Mouse (Mus musculus): ENCODE results near the gene Fgl2. TPM values are rescaled to one million over a fixed set of nuclear protein-coding genes. Genes with fewer than 3 reads are reported as not detected.
A peak's percentile ranks its signal among the peaks of the same experiment; 100 is the strongest.
"Not testable (repeated sequence)": the region's sequence is repeated elsewhere in the genome, so short reads cannot be mapped to it uniquely, and the experiment has no call there.

Gene Fgl2
- polyA plus RNA-seq (2016; fragmentation: Nextera tagmentation; extraction: Ambion mirVana) = 5.6 and 5.7 TPM in 2 replicates

DNA sequence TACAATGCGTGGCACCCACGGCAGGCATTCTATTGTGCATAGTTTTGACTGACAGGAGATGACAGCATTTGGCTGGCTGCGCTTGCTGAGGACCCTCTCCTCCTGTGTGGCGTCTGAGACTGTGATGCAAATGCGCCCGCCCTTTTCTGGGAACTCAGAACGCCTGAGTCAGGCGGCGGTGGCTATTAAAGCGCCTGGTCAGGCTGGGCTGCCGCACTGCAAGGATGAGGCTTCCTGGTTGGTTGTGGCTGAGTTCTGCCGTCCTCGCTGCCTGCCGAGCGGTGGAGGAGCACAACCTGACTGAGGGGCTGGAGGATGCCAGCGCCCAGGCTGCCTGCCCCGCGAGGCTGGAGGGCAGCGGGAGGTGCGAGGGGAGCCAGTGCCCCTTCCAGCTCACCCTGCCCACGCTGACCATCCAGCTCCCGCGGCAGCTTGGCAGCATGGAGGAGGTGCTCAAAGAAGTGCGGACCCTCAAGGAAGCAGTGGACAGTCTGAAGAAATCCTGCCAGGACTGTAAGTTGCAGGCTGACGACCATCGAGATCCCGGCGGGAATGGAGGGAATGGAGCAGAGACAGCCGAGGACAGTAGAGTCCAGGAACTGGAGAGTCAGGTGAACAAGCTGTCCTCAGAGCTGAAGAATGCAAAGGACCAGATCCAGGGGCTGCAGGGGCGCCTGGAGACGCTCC is at the start of gene Fgl2:
TSS of gene Fgl2 (plus strand) at position 150 of the 687 bp plus-strand sequence.
- 4% methylated on average over 31 of the region's 31 CpGs for WGBS
- H3K27me3 ChIP-seq = no peaks in the 10 kb centered on the region
- no peaks in the 10 kb centered on the region for H3K9me3 ChIP-seq (replicated peaks)
- no peaks in the 10 kb centered on the region for H3K36me3 ChIP-seq
- H3K4me2 ChIP-seq (replicated peaks) = peak within 1 kb of the TSS; percentile 90
- peaks cover 3% of the 10 kb centered on the region; the same call in 1 of the 2 replicates for H3K4me1 ChIP-seq
- ATAC-seq (ENCODE audit: low FRiP score) = peak; percentile 96
- peak within 1 kb of the TSS; percentile 48 for H3K4me3 ChIP-seq
- H3K27ac ChIP-seq = no peak within 1 kb of the TSS
- H3K9ac ChIP-seq = peak within 1 kb of the TSS; percentile 67

DNA sequence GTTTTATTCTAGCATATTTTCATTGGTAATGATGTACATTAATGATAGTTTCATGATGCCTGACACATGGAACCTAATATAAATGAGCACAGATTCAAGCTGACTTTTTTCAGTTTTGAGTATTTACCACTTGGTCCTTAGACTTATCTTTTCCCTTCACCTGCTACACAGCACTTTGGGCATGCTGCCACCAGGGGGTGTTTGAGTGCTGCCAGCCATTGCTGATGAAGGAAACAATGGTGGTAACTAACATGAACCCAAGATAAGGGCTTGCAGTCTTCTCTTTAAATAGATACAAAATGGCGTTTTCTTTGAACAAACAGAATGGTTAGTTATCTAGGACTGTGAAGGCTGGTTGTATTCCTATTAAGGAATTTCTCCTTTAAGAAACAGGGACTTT is 45.9 kb upstream of the Fgl2 start:
- ATAC-seq (ENCODE audit: low FRiP score) = 0 out of 2 replicates have a peak, but pooled peaks have one; percentile 56
- no peak overlapping the region for H3K9ac ChIP-seq
- 34% methylated on average over 1 of the region's 1 CpGs for WGBS
- no peak overlapping the region for H3K27ac ChIP-seq
- no peaks in the 10 kb centered on the region for H3K36me3 ChIP-seq
- H3K9me3 ChIP-seq (replicated peaks) = no peaks in the 10 kb centered on the region
- no peak overlapping the region for H3K4me2 ChIP-seq (replicated peaks)
- H3K27me3 ChIP-seq = no peaks in the 10 kb centered on the region
- no peak overlapping the region for H3K4me3 ChIP-seq
- peaks cover 10% of the 10 kb centered on the region; the same call in 1 of the 2 replicates for H3K4me1 ChIP-seq

DNA sequence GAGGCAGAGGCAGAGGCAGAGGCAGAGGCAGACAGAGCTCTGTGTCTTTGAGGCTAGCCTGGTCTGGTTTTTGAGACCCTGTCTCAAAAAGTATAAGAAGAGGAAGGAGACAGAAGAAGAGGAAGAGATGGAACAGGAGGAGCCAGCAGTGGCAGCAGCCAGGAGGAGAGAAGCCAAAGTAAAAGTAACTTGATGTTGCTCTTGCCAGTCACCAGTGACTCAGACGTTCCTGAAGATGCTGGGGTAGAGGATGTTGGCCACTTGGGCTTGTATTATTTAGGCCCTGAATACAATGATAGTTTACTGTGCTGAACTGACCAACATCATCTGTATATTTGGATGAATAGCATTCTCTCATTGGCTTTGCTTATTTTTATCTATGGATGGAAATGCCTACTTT is 43.9 kb upstream of the Fgl2 start:
- Histone ChIP-seq H3K4me3 (no peak overlapping the region), H3K4me2 (replicated peaks) (no peak overlapping the region), H3K4me1 (peaks cover 10% of the 10 kb centered on the region; the same call in 1 of the 2 replicates), H3K27ac (no peak overlapping the region), H3K36me3 (no peaks in the 10 kb centered on the region), H3K9me3 (replicated peaks) (no peaks in the 10 kb centered on the region), H3K27me3 (no peaks in the 10 kb centered on the region), H3K9ac (no peak overlapping the region)
- no peak for ATAC-seq (ENCODE audit: low FRiP score)
- 87% methylated on average over 1 of the region's 1 CpGs for WGBS

DNA sequence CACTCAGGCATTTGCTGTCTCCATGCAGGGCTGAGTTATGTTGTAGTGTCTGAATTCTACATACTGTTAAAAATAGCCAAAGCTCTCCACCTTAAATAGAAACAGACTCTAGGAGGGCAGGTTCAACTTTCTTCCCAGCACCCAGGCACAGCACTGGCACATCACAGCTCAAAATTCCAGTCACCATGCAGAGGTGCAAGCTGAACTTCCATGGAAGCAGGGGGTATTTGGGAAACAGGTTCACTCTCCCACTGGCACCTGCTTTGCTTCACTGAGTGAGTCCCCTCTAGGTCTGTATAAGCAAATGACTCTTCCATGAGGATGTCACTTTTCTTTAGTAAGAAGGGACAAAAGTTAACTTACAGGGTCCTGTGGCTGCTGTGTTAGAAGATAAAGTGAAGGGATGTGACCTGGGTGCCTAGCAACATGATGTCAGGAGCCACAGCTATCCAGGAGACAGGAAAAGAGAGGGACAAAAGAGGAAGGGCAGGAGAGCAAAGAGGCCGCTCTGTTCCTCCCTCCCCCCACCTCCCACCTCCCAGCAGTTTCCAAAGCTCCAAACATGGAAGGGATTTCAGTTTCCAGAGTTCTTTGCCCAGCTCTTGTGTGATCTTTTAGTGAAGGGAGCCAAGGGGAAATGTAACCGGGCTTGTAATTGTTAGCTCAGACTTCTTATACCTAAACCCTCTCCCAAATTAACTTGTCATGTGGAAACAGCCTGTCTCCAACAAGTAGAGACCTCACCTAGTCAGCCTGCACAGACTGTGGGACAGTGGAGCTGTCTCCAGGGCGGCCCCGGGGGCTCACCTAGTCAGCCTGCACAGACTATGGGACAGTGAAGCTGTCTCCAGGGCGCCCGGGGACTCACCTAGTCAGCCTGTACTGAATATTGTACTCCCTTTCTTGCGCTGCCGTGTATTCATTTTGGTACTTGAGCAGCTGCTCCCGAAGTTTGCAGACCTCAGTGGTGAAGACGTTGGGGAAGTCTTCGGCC is 42.5 kb upstream of the Fgl2 start:
- WGBS = 40% methylated on average over 11 of the region's 11 CpGs
- peaks cover 10% of the 10 kb centered on the region; the same call in 1 of the 2 replicates for H3K4me1 ChIP-seq
- H3K36me3 ChIP-seq = no peaks in the 10 kb centered on the region
- no peak overlapping the region for H3K27ac ChIP-seq
- H3K9ac ChIP-seq = no peak overlapping the region
- no peaks in the 10 kb centered on the region for H3K9me3 ChIP-seq (replicated peaks)
- no peaks in the 10 kb centered on the region for H3K27me3 ChIP-seq
- H3K4me2 ChIP-seq (replicated peaks) = no peak overlapping the region
- H3K4me3 ChIP-seq = no peak overlapping the region
- ATAC-seq (ENCODE audit: low FRiP score) = no peak

DNA sequence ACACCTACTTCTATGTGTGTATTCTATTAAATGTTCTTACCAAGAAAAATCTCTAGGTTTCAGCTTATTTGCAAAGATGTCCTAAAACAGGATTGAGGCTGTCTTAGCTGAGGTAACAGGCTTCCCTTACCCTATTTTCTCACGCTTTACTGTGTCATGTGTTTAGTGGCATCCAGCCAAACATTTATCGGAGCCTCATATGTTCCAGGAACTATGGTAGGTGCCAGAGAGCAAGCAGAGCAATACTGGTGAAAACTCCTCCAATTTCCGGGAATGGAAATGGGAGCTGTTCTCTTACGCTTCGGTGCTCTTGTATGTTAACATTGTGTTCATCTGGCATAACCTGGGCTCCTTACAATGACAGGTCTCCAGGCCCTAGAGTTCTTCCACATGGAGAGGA is 40.8 kb upstream of the Fgl2 start:
- Histone ChIP-seq H3K4me3 (no peak overlapping the region), H3K4me1 (peaks cover 10% of the 10 kb centered on the region; the same call in 1 of the 2 replicates), H3K27me3 (no peaks in the 10 kb centered on the region), H3K4me2 (replicated peaks) (no peak overlapping the region), H3K9ac (no peak overlapping the region), H3K36me3 (no peaks in the 10 kb centered on the region), H3K9me3 (replicated peaks) (no peaks in the 10 kb centered on the region), H3K27ac (no peak overlapping the region)
- WGBS = 87% methylated on average over 5 of the region's 5 CpGs
- ATAC-seq (ENCODE audit: low FRiP score) = no peak

DNA sequence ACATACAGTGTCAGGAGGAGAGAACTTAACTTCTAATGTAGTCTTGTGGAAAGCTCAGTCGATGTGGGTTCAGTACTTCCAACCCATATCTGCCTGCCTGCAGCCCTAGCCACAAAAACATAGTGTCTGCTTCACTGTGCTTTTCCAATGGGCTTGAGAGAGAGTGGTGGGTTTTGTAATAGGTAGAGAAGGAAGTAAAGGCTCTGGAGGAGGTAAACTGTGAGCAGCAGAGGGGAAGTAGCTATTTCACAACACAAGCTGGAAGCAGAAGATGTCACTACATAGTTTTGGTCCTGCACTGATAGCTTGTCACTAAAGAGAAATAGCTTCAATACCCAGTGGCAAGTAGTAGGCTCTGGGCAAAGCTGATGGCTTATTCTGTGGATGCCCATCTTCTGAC is 40.3 kb upstream of the Fgl2 start:
- Histone ChIP-seq H3K4me1 (peaks cover 10% of the 10 kb centered on the region; the same call in 1 of the 2 replicates), H3K27me3 (no peaks in the 10 kb centered on the region), H3K27ac (no peak overlapping the region), H3K36me3 (no peaks in the 10 kb centered on the region), H3K9ac (no peak overlapping the region), H3K4me3 (no peak overlapping the region), H3K9me3 (replicated peaks) (no peaks in the 10 kb centered on the region), H3K4me2 (replicated peaks) (no peak overlapping the region)
- 84% methylated on average over 1 of the region's 1 CpGs for WGBS
- no peak for ATAC-seq (ENCODE audit: low FRiP score)

DNA sequence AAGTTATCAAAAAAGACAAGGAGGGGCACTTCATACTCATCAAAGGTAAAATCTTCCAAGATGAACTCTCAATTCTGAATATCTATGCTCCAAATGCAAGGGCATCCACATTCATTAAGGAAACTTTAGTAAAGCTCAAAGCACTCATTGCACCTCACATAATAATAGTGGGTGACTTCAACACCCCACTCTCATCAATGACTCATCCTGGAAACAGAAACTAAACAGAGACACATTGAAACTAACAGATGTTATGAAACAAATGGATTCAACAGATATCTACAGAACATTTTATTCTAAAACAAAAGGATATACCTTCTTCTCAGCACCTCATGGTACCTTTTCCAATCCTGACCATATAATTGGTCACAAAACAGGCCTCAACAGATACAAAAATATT is 30.2 kb upstream of the Fgl2 start:
- H3K9me3 ChIP-seq (replicated peaks); H3K4me2 ChIP-seq (replicated peaks); H3K4me3 ChIP-seq; H3K27me3 ChIP-seq; H3K36me3 ChIP-seq; H3K9ac ChIP-seq; H3K4me1 ChIP-seq; H3K27ac ChIP-seq; ATAC-seq (ENCODE audit: low FRiP score): not testable (repeated sequence)

DNA sequence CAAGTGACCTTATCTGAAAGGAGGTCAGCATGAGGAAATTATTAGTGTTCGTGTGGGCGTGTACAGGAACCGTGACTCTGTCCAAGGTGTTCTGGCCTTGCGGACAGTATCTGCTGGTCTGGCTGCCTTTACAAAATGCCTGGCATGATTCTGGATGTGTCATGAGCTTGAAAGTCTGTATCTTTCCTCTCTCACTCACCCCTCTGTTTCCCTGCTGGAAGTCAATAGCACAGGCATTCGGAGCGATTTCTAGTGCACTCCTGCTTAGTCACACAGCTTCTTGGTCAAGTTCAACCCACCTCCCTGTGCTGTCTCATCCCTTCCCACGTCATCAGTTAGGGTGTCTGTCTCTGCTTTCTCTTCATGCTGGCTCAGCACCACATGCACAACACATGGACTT is 24.1 kb upstream of the Fgl2 start:
- Histone ChIP-seq H3K9me3 (replicated peaks) (no peaks in the 10 kb centered on the region), H3K36me3 (no peaks in the 10 kb centered on the region), H3K9ac (no peak overlapping the region), H3K27ac (no peak overlapping the region), H3K4me3 (no peak overlapping the region), H3K4me1 (no peaks in the 10 kb centered on the region), H3K27me3 (no peaks in the 10 kb centered on the region), H3K4me2 (replicated peaks) (no peak overlapping the region)
- ATAC-seq (ENCODE audit: low FRiP score) = no peak
- WGBS = 87% methylated on average over 7 of the region's 7 CpGs

DNA sequence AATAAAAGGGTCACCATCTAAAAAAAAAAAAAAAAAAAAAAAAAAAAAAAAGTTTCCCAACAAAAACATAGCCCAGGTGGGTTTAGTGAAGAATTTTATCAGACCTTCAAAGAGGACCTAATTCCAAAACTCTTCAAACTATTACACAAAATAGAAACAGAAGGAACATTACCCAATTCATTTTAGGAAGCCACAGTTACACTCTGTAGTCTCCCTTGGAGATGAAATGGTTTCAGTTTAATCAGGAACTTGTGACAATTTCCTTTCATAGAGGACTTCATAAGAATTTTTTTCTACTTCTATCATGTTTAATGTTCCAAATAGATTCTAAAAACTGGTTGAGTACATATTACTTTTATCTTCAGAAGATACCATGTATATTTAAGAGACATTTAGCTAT is 20.8 kb upstream of the Fgl2 start:
- Histone ChIP-seq H3K4me1 (peaks cover 9% of the 10 kb centered on the region), H3K4me3 (no peak overlapping the region), H3K4me2 (replicated peaks) (no peak overlapping the region), H3K27ac (no peak overlapping the region), H3K9me3 (replicated peaks) (no peaks in the 10 kb centered on the region), H3K9ac (no peak overlapping the region), H3K36me3 (no peaks in the 10 kb centered on the region), H3K27me3 (no peaks in the 10 kb centered on the region)
- no peak for ATAC-seq (ENCODE audit: low FRiP score)

DNA sequence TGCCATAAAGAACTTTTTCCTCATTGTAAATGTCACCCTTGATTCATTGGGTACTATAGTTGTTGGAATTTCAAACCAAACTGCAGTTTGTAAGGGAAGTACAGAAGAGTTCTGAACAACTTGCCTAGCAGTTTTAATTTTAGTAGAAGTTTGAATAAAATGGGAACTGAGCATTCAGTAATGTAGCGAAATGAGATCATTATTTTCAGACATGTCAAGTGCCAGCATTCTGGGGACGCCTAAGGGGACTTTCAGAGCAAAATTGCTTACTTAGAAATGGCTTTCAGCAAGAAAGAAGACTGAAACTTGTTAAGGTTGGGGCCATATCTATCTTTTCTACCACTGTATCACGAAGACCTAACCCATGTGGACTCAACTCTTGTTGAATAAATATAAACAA is 13.8 kb upstream of the Fgl2 start:
- Histone ChIP-seq H3K4me3 (no peak overlapping the region), H3K36me3 (no peaks in the 10 kb centered on the region), H3K9me3 (replicated peaks) (no peaks in the 10 kb centered on the region), H3K27ac (no peak overlapping the region), H3K4me1 (peaks cover 9% of the 10 kb centered on the region), H3K4me2 (replicated peaks) (no peak overlapping the region), H3K27me3 (no peaks in the 10 kb centered on the region), H3K9ac (no peak overlapping the region)
- no peak for ATAC-seq (ENCODE audit: low FRiP score)
- WGBS = 89% methylated on average over 3 of the region's 3 CpGs

DNA sequence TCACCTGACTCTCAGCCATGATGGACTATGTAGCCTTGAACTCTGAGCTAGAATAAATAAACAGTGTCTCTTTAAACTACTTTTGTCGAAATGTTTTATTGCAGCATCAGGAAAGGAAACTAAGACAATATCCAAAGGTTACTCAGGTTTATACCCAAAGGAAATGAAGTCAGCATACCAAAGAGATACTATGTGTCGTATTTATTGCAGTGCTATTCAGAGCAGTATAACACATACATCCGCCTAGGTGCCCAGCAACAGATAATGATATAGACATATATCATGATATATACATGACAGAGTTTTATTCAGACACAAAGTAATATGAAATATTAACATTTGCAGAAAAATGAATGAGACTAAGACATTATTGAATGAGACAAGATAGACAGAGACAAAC is 9.1 kb upstream of the Fgl2 start:
- H3K27me3 ChIP-seq = no peaks in the 10 kb centered on the region
- no peak overlapping the region for H3K4me3 ChIP-seq
- WGBS = 86% methylated on average over 3 of the region's 3 CpGs
- ATAC-seq (ENCODE audit: low FRiP score) = no peak
- no peak overlapping the region for H3K27ac ChIP-seq
- no peaks in the 10 kb centered on the region for H3K9me3 ChIP-seq (replicated peaks)
- H3K4me1 ChIP-seq = no peaks in the 10 kb centered on the region
- no peak overlapping the region for H3K4me2 ChIP-seq (replicated peaks)
- H3K36me3 ChIP-seq = no peaks in the 10 kb centered on the region
- H3K9ac ChIP-seq = no peak overlapping the region

DNA sequence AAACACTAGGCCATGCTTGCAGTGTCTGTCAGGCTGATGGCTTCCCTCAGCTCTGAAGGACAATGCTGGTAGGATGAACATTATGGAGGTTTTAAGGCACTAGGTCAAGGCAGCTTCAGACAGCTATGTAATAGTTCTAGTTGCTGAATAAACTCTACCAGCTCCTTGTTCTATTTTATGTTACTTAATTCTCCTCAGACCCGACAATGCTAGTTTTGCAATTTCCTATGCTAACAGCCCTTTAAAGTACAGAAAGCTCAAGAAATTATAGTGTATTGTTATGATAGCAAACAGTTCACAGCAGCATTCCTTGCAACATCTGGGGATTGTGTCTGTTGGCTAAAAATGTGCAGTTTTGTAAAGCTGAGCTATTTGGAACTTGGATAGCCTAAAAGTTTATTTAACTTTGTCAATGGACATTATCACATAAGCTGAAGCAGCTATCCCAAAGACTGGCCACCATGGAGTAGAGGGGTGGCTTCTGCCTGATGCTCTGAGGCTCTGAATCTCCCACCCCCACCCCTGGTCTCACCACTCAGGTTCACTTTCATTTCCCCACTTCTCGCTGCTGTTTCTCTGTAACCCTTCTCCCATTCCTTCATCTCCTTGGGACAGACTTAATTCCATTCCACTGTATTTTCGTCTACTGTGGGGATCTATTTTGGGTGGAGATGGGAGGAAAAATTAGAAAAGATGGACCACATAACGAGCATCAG is 5.9 kb upstream of the Fgl2 start:
- WGBS = 72% methylated on average over 4 of the region's 4 CpGs
- H3K27ac ChIP-seq = no peak overlapping the region
- no peaks in the 10 kb centered on the region for H3K4me1 ChIP-seq
- H3K27me3 ChIP-seq = no peaks in the 10 kb centered on the region
- H3K9me3 ChIP-seq (replicated peaks) = no peaks in the 10 kb centered on the region
- H3K4me2 ChIP-seq (replicated peaks) = no peak overlapping the region
- H3K9ac ChIP-seq = no peak overlapping the region
- no peaks in the 10 kb centered on the region for H3K36me3 ChIP-seq
- ATAC-seq (ENCODE audit: low FRiP score) = no peak
- H3K4me3 ChIP-seq = no peak overlapping the region
